Mouse (Mus musculus) ES-E14 (cell line): Measurements from ENCODE around the gene Gm11758. TPM values are rescaled to one million over a fixed set of nuclear protein-coding genes. Genes with fewer than 3 reads are reported as not detected.
"Not testable (repeated sequence)": the region's sequence is repeated elsewhere in the genome, so short reads cannot be mapped to it uniquely, and the experiment has no call there.

Experiments used
- DNase-seq: peaks from one replicate; pipeline ENCODE4 v3.0.0-alpha.2; 2013; ENCODE audit warnings: low read depth, low spot score
- H3K27ac ChIP-seq: 2 replicates; pipeline ENCODE4 v1.5.1; 2012; ENCODE audit warnings: low read depth, mild to moderate bottlenecking, low read length, moderate library complexity, mixed read lengths; ENCODE audit not compliant: poor library complexity, insufficient read depth, severe bottlenecking
- H3K36me3 ChIP-seq: 2 replicates; pipeline ENCODE4 v1.6.1; 2012; ENCODE audit warnings: mild to moderate bottlenecking, low read length, moderate library complexity, mixed read lengths; ENCODE audit not compliant: control insufficient read depth, poor library complexity, insufficient read depth, severe bottlenecking
- H3K4me1 ChIP-seq, 2 experiments: fragments of 150-350 bp in 1 of 2; sonication (generic) in 1 of 2; 2 replicates each; pipeline ENCODE4 v1.6.1; 2012; ENCODE audit warnings: low read length in 2 of 2, mild to moderate bottlenecking in 1 of 2, mixed read lengths in 1 of 2; ENCODE audit not compliant: control insufficient read depth in 2 of 2, insufficient read depth in 2 of 2, poor library complexity in 1 of 2
- H3K4me3 ChIP-seq, 2 experiments: fragments of 150-350 bp in 1 of 2; sonication (generic) in 1 of 2; 2 replicates each; pipeline ENCODE4 v1.5.1; 2012; ENCODE audit warnings: low read length in 2 of 2, low read depth in 1 of 2, mild to moderate bottlenecking in 1 of 2, mixed read lengths in 1 of 2; ENCODE audit not compliant: insufficient read depth in 1 of 2, poor library complexity in 1 of 2, severe bottlenecking in 1 of 2
- H3K9ac ChIP-seq: 2 replicates; pipeline ENCODE4 v1.6.1; 2012; ENCODE audit warnings: low read depth, mild to moderate bottlenecking, low read length, mixed read lengths; ENCODE audit not compliant: poor library complexity, insufficient read depth, severe bottlenecking
- H3K9me3 ChIP-seq: fragments of 150-350 bp; sonication (generic); 2 replicates; pipeline ENCODE4 v1.6.1; 2012; ENCODE audit warnings: low read depth, mild to moderate bottlenecking, low read length; ENCODE audit not compliant: control insufficient read depth, insufficient read depth
- CHD2 ChIP-seq: IDR thresholded peaks from 2 replicates; pipeline ENCODE4 v1.6.1; 2014; ENCODE audit warnings: mild to moderate bottlenecking, low read depth, low read length, inconsistent platforms
- HCFC1 ChIP-seq: IDR thresholded peaks from 2 replicates; pipeline ENCODE4 v1.6.1; 2012; ENCODE audit warnings: low read length, inconsistent platforms, borderline replicate concordance; ENCODE audit not compliant: insufficient read depth
- in situ Hi-C, 2 experiments: fragments of 600-800 bp; cut with MboI; formaldehyde crosslinking; loops; one replicate each; pipeline ENCODE4 v1.15.1; 2025; ENCODE audit warnings: low sequenced_read_pairs in 2 of 2, inconsistent platforms in 1 of 2; ENCODE audit not compliant: unreplicated experiment in 2 of 2
- total RNA-seq: library from RNA; depleted of rRNA; stranded (reverse); fragments of 300-350 nt; gene quantifications from 2 replicates; pipeline ENCODE4 v1.2.3, GENCODE M21; 2012; rRNA removed

Gm11758 gene
- total RNA-seq: not detected in 2 replicates

DNA sequence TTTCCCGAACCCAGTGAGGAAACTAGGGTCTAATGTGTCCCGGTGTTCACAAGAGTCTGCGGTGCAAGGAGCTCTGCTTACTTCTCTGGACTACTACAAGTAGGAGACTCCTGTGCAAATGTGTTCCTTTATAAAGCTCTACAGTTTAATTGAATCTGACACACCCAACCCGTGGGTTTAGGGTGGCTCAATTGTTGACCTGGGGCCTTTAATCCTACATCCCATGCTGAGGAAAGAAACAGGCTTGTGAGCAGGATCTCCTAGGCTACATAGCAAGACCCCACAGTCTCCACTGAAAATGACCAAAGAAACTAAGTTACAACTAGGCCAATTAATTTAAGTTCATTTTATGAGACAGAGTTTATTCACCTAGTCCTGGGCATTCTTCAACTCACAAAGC lies at the start of gene Gm11758:
Gene Gm11758 (minus strand): TSS at position 101 of the 400 bp plus-strand sequence.
- H3K4me3 ChIP-seq, H3K9me3 ChIP-seq, H3K4me1 ChIP-seq, H3K27ac ChIP-seq, H3K36me3 ChIP-seq, DNase-seq, in situ Hi-C loops, H3K9ac ChIP-seq: not testable (repeated sequence)

DNA sequence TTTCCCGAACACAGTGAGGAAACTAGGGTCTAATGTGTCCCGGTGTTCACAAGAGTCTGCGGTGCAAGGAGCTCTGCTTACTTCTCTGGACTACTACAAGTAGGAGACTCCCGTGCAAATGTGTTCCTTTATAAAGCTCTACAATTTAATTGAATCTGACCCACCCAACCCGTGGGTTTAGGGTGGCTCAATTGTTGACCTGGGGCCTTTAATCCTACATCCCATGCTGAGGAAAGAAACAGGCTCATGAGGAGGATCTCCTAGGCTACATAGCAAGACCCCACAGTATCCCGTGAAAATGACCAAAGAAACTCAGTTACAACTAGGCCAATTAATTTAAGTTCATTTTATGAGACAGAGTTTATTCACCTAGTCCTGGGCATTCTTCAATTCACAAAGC lies 44.6 kb upstream of the Gm11758 start, which contains the start of gene Gm11756:
Gene Gm11756 (minus strand): TSS at position 101 of the 400 bp plus-strand sequence.
- H3K36me3 ChIP-seq, in situ Hi-C loops, H3K9me3 ChIP-seq, H3K9ac ChIP-seq, H3K4me1 ChIP-seq, DNase-seq, H3K27ac ChIP-seq, H3K4me3 ChIP-seq: not testable (repeated sequence)

DNA sequence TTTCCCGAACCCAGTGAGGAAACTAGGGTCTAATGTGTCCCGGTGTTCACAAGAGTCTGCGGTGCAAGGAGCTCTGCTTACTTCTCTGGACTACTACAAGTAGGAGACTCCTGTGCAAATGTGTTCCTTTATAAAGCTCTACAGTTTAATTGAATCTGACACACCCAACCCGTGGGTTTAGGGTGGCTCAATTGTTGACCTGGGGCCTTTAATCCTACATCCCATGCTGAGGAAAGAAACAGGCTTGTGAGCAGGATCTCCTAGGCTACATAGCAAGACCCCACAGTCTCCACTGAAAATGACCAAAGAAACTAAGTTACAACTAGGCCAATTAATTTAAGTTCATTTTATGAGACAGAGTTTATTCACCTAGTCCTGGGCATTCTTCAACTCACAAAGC lies 29.8 kb upstream of the Gm11758 start, which contains the start of gene Gm13871:
Gene Gm13871 (minus strand): TSS at position 101 of the 400 bp plus-strand sequence.
- H3K4me1 ChIP-seq, H3K4me3 ChIP-seq, in situ Hi-C loops, DNase-seq, H3K27ac ChIP-seq, H3K9me3 ChIP-seq, H3K9ac ChIP-seq, H3K36me3 ChIP-seq: not testable (repeated sequence)

GRCm38 (mm10) chr4:73891012-73891411 lies 14.9 kb upstream of the Gm11758 start, which contains the start of gene Gm11757:
TSS of gene Gm11757 (minus strand) at chr4:73891112.
- H3K4me3 ChIP-seq, DNase-seq, in situ Hi-C loops, H3K9me3 ChIP-seq, H3K27ac ChIP-seq, H3K36me3 ChIP-seq, H3K9ac ChIP-seq, H3K4me1 ChIP-seq: not testable (repeated sequence)

- in situ Hi-C loops: no loop called here
- no peak for TF ChIP-seq CHD2
- TF ChIP-seq HCFC1: no peak
- DNase-seq: no peak
Measured at GRCm38 (mm10) chr4:73826587-73826986, 49.5 kb downstream of the Gm11758 start.

More at GRCm38 (mm10) chr4:73826587-73826986, 49.5 kb downstream of the Gm11758 start:
- H3K36me3 ChIP-seq: no peaks in the 10 kb centered on the region
- no peak overlapping the region for H3K4me3 ChIP-seq
- no peak overlapping the region for H3K27ac ChIP-seq
- H3K9ac ChIP-seq: no peak overlapping the region
- no peaks in the 10 kb centered on the region for H3K4me1 ChIP-seq
- no peaks in the 10 kb centered on the region for H3K9me3 ChIP-seq

Other genes starting within 250 kb of the Gm11758 start
- gene Gm11236, start 238.1 kb downstream of the Gm11758 start, total RNA-seq: 0.94 and 3.4 TPM in 2 replicates
- 2.2 and 5.4 TPM in 2 replicates for gene Gm11239, start 207.9 kb downstream of the Gm11758 start, total RNA-seq
- 3.1 and 5.9 TPM in 2 replicates for gene Gm428, start 192.8 kb downstream of the Gm11758 start, total RNA-seq
- gene Rasef, start 85.3 kb downstream of the Gm11758 start, total RNA-seq: 0.54 and 1.1 TPM in 2 replicates
- not detected in 2 replicates for gene Gm11757, start 14.8 kb upstream of the Gm11758 start, total RNA-seq
- gene Gm13871, start 29.7 kb upstream of the Gm11758 start, total RNA-seq: 0.22 TPM in 1 of 2 replicates, not detected in the other
- gene Gm11756, start 44.5 kb upstream of the Gm11758 start, total RNA-seq: 0.37 and 1.6 TPM in 2 replicates
- gene 2310002L09Rik, start 74.6 kb upstream of the Gm11758 start, total RNA-seq: not detected in 2 replicates
- gene Frmd3, start 137.2 kb upstream of the Gm11758 start, total RNA-seq: 0.05 and 0.09 TPM in 2 replicates